Mouse (Mus musculus): ENCODE measurements around the gene Qrfp.
A peak's percentile ranks its signal among the peaks of the same experiment; 100 is the strongest.

The Qrfp gene

DNA sequence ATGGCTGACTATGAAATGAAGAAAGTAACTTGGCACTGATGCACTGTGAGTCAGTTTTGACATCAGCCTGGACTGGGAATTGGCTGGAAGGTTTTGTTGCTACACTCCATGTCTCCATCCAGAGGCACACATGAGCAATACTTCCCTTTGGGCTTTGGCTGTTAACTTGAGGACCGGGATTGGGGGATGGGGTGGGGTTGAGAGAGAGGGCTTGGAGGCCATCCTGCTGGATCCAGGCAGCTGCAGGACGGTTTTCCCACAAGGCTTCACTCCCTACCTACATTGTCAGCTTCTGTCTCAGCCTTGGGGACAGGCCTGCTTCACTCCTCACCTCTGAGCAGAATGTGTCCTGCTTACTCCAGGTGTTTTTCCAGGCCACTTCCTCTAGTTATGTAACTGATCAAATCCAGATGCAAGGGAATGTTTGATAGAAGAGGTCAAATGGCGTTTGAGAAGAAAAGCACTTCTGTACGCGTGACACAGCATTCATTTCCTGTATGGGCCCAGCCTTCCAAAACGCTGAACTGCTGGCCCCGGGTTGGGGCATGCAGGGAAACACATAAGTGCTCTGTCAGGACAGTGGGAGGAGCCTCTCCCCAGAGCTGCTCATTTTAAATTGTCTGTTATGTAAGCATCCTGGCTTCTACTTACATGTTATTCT, 39.5 kb downstream of the Qrfp start:
- DNase-seq (ENCODE audit: low read depth, low spot score), result no peak

DNA sequence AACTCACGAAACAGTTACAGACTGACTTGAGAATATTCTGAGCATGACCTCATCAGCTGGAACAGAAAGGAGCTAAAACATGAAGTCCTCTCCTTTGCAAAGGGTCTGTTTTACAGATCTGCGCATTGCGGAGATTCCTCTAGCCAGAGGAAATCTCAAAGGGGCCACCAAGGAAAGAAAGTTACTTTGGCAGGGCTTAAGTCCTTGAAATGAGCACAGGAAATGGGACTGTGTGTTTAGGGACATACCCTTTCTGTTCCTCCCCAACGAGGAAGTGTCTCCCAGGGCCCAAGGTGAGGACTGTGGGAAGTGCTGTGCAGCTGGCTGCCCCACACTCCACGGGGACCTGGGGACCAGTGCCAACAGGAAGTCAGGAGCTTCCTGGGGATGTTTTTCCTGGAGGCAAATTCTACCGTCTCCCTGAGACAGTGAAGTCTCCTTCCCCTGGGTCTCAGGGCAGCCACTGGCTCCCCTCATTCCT, 40.7 kb downstream of the Qrfp start:
- DNase-seq (ENCODE audit: low read depth, low spot score), result no peak

DNA sequence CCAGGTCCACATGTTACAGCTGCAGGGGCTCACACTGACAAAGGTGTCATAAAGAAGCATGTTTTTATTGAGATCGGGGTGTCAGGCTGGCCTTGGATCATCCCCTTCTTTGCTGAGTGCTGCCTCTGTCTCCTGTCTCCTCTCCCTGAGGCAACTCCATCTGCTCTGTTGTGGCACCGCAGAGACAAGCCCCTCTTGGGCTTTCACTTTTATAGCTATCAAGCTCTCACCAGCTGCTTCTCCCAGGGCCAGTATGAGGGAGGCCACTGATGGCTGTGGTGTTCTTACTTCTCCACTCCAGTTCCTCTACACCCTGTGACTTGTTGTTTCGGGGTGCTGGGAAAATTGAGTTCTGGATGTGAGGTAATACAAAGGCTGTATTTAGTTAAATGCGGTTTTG, 41.3 kb downstream of the Qrfp start:
- DNase-seq (ENCODE audit: low read depth, low spot score), result no peak

DNA sequence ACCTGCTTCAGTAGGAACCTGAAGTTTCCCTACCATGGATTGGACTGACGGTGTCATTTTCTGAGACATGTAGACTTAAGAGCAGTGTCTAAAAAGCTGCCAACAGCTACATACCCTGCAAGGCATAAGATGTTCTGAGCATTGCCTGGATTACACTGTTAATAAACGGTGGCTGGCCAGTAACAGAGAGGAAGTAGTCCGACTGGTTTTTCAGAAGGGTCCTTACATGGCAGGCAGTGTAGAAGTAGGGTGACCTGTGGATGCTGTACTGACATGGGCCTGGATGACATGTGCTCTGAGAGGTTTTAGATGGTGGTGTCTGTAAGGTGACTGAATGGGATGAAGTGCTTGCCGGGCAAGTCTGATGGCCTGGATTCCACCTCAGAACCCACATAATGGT, 42.6 kb downstream of the Qrfp start:
- DNase-seq (ENCODE audit: low read depth, low spot score), result no peak

DNA sequence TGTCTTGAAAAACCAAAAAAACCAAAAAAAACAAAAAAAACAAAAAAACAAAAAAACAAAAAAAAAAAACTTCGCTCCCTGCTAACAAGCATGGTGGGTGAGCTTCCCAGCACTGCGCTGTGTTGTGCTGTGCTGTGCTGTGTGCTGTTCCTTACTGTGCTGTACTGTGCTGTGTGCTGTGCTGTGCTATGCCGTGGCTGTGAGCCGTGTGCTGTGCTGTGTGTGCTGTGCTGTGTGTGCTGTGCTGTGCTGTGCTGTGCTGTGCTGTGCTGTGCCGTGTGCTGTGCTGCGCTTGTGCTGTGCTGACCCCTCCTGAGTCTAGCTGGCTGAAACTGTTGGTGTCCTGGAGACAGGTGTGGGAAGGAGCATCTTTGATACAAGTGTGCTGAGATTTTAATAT, 43.3 kb downstream of the Qrfp start:
- DNase-seq (ENCODE audit: low read depth, low spot score), result no peak

DNA sequence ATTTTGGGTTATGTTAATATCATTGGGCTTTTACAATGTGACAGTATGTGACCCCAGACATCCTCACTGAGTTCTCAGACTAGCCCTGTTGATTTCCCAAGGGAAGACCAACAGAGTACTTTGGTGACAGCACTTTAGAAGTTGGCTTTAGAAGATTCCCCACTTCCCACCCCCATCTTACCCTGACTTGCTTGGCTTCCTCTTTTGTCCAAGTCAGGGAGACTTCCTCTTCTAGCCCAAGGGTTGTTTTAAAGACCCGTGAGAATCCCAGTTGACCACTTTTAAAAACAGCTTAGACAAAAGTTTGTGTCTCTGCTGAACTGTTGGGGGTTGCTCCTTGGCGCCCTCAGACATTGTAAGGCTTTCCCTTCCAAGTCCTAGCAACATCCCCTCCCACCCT, 47.1 kb downstream of the Qrfp start:
- DNase-seq (ENCODE audit: low read depth, low spot score), result no peak

DNA sequence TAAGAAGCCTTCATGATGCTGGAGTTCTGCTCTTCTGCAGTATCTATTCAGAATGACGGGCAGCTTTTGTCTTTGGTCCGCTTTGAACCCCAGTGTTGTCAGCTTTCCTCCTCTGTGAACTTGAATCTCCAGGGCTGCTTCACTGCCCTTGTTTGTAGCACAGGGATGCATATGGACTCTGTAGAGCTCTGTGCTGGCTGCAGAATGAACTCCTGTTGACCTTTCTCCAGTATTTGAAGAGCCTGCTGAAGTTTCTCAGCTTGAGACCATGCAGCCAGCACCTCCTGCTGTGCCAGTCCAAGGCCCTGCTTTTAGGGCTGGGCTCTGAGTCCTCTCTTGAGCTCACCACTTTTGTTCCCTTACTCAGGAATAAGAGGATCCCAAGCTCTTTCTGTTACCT, 47.5 kb downstream of the Qrfp start:
- no peak for DNase-seq (ENCODE audit: low read depth, low spot score)

DNA sequence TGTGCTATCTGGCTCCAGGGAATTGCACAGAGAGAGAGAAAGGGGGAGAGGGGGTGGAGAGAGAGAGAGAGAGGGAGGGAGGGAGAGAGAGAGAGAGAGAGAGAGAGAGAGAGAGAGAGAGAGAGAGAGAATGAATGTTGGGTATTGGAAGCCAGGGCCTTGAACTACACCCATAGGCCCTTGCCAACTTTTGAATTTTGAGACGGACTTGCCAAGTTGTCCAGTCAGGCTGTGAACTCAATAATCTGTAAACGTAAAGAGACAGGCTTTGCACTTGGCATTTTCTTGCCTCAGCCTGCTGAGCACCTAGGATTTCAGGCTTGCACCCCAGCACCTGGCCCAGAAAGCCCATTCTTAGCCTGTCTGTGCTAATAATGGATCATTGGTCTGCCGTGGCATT, 48.2 kb downstream of the Qrfp start:
- no peak for DNase-seq (ENCODE audit: low read depth, low spot score)

DNA sequence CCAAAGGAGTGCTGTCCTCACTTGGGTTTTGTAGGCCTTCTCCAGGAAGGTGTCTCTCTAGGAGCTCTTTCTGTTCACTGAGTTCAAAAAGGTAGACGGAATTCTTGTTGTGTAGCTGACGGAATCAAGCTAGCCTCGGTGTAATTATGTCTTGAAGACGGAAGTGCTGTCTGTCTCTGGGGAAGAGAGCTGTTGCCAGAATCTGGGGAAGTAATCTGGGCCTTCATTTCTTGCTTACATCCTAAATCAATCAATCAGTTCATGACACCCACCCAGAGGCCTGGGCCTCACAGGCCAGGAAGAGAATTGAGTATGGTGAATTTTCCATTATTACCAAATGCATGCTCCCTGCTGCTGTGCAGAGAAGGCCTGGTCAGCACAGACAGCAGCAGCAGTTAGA, 48.8 kb downstream of the Qrfp start:
- no peak for DNase-seq (ENCODE audit: low read depth, low spot score)

DNA sequence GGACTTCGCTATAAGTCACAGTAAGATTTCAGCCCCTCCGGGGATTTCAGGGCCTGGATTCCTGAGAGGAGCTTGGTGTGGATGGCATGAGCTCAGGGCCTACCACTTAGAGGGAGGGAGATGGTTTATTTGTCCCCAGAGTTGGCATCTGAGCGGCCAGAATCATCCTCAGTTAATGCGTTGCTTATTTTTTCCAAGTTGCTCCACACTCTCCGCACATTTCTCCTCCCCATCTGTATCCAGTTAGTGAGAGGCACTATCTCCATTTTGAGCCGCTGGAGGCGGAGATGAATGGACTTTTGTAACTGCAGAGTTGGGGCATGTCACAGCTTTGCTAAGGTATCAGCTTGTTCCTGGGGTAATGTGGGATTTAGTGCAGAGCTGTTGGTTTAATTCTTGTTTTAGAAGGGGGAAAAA, 49.3 kb downstream of the Qrfp start:
- DNase-seq (ENCODE audit: low read depth, low spot score), result no peak

DNA sequence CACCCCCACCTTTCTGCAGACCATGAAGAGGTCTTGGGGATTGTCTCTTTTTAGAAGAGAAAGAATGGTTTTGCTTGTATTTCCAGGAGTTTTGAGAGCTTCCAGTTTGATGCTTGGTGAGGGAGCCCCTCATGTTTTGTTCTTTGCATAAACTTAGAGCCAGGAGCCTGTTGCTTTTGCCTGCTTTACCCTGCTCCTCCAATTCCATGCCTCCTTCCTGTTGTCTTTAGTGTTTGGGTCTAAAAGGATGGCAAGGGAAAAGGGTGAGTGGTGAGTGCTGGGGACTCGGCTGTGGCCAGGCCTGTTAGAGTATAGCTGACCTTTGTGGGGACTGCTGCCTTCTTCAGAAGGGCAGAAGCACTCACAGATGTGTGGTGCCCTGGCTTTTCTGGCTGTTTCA, 49.9 kb downstream of the Qrfp start:
- no peak for DNase-seq (ENCODE audit: low read depth, low spot score)

DNA sequence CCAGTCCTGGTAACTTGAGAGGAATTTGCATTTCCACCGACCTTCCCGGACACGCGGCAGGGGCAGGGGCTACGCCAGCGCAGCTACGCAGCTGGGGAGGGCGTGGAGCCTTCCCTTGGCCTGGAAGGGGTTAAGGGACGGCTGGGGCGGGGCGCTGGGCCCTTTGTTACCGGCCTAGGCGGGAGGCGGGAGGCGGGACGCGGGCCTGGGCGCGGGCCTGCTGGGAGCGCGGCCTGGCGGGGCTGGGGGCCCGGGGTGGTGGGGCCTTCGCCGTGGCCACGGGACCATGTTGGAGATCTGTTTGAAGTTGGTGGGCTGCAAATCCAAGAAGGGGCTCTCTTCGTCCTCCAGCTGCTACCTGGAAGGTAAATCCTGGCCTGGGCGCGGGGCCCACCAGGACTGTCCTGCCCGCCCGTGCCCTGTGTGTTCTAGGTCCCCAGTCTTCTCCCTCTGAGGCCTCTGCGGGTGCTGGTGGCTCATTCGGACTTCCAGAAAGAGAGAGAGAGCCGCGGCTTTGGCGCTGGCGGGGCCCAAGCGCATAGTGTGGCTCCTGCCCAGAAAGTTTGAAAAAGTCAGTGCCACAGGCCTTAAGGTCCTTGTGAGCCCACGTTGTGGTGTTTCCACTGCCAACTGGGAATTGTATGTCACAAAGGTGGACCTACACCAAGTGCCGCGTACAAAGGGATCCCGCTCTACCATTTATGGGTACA, 50.5 kb downstream of the Qrfp start:
- peak; percentile 11 for DNase-seq (ENCODE audit: low read depth, low spot score)

DNA sequence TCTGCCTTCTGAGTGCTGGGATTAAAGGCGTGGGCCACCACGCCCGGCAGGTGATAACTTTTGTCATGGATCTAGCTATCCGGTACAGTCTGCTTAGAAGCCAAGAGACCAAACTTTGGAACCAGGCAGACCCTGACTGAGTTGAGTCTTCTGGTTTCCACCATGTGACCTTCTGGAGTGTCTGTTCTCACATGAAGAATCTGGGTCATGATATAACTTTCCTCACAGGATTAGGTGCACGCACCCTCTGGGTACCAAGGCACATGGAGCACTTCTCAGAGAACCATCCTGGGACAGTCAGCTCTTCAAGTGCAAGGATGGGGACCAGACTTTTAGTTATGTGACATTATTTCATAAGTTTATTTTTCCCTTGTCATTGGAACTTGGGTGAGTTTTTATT, 51.4 kb downstream of the Qrfp start:
- DNase-seq (ENCODE audit: low read depth, low spot score), result no peak

DNA sequence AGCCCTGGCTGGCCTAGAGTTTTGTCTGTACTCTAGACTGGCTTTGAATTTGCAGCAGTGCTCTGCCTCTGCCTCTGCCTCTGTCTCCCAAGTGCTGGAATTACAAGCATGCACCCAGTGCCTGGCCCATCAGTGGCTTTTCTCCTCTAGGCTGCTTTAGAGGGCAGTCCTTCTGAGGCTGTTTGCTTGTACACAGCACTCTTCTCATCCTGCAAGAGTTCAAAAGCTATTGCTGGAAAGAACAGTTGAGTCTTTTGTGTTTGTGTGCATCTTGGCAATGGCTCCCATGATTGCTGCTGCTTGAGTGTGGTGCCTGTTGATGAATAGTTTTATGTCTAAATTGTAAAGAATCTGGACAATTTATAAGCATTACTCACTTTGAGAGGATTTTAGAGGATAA, 52.9 kb downstream of the Qrfp start:
- DNase-seq (ENCODE audit: low read depth, low spot score), result no peak

Measured in c-Kit-negative CD71-positive TER-119-positive erythroid progenitor cells, embryonic 14.5 days (primary cell).